In the genomic region with DNA sequence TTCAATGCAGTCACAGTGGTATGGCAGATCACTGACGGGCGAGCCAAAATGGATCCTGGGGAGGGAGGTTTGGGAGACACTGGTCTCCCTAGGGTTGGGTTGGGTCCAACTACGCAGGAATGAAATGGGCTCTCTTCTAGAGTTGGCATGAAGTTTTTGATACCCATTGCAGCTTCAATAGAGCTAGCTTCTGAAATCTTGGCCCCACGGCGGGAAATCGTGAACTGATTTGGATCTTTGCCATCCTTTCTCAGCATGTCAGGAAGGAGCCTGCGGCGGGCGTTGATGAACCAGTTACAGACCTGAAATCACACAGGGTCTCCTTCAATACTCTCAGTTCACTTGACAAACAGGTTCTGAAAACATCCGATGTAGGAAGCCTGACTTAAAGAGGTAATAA, we compare ENCODE assay signal across 9 mouse cellular contexts. TPM values are rescaled to one million over a fixed set of nuclear protein-coding genes. Genes with fewer than 3 reads are reported as not detected.
DNase-seq lines count a peak whose midpoint lies in the region; ATAC-seq and TF ChIP-seq lines count a peak whose summit lies in the region.
"Had no signal": no experiment of that assay in that cellular context is flagged by ENCODE, and none has a peak within 500 bp of the region (broad histone marks: within the 10 kb centered on the region; RNA-seq: fewer than 3 reads in every experiment).

No protein-coding gene starts in this region.

- peaks cover 18% of the 10 kb centered on the region for H3K4me1 ChIP-seq in liver, adult 2 months (ENCODE audit: control insufficient read depth, insufficient read depth, low read length)
- H3K4me1 ChIP-seq in hindbrain, postnatal 0 days (ENCODE audit: insufficient read depth, low read length), result peaks cover 4% of the 10 kb centered on the region; the same call in 1 of the 2 replicates
- H3K4me1 ChIP-seq in lung, embryonic 16.5 days (replicated peaks; ENCODE audit: control insufficient read depth, insufficient read depth, low read length), result peaks cover 22% of the 10 kb centered on the region

- no peaks in the 10 kb centered on the region for H3K27me3 ChIP-seq in liver, adult 2 months (ENCODE audit: control insufficient read depth, insufficient read depth, low read length)
- no peaks in the 10 kb centered on the region; the same call in 1 of the 2 replicates for H3K27me3 ChIP-seq in hindbrain, postnatal 0 days (ENCODE audit: insufficient read depth, low read length)
- H3K27me3 ChIP-seq in lung, embryonic 16.5 days (ENCODE audit: control insufficient read depth, insufficient read depth, low read depth, low read length), result no peaks in the 10 kb centered on the region

- no peak for TF ChIP-seq CTCF in liver, adult 2 months (IDR thresholded peaks at IDR 0.05; ENCODE audit: low read depth, low read length)
- no peak for TF ChIP-seq CTCF in hindbrain, postnatal 0 days (IDR thresholded peaks at IDR 0.05; ENCODE audit: low read depth)

- H3K79me2 ChIP-seq in liver, adult 2 months (ENCODE audit: control insufficient read depth, insufficient read depth, low read length), result peaks cover 7% of the 10 kb centered on the region; the same call in 1 of the 2 replicates

- H3K4me2 ChIP-seq in hindbrain, postnatal 0 days (ENCODE audit: low read depth, low read length), result 0 out of 2 replicates have a peak overlapping the region, but pooled peaks have one; percentile 11
- no peak overlapping the region; the same call in 1 of the 2 replicates for H3K4me2 ChIP-seq in lung, embryonic 16.5 days (ENCODE audit: low read depth, low read length)

- H3K36me3 ChIP-seq in liver, adult 2 months (ENCODE audit: control insufficient read depth, insufficient read depth, low read length), result peaks cover 17% of the 10 kb centered on the region
- no peaks in the 10 kb centered on the region for H3K36me3 ChIP-seq in hindbrain, postnatal 0 days (ENCODE audit: insufficient read depth, low read length)
- H3K36me3 ChIP-seq in lung, embryonic 16.5 days (ENCODE audit: control insufficient read depth, insufficient read depth, low read length), result peaks cover 18% of the 10 kb centered on the region

- no peak overlapping the region for H3K9ac ChIP-seq in liver, adult 2 months (ENCODE audit: low read depth, low read length)
- no peak overlapping the region for H3K9ac ChIP-seq in hindbrain, postnatal 0 days (replicated peaks; ENCODE audit: low read length)
- H3K9ac ChIP-seq in lung, embryonic 16.5 days (ENCODE audit: low read length), result no peak overlapping the region

- peak overlapping the region; percentile 75 for H3K27ac ChIP-seq in liver, adult 2 months (replicated peaks; ENCODE audit: insufficient read depth, low read depth, low read length)
- peak overlapping the region; percentile 22; the same call in 1 of the 2 replicates for H3K27ac ChIP-seq in hindbrain, postnatal 0 days
- H3K27ac ChIP-seq in lung, embryonic 16.5 days (ENCODE audit: low read length), result peak overlapping the region; percentile 43
- H3K27ac ChIP-seq: macrophage had no signal

- TF ChIP-seq POLR2A in liver, adult 2 months (IDR thresholded peaks at IDR 0.05; ENCODE audit: extremely low read depth, insufficient read depth, low read length), result no peak

- H3K9me3 ChIP-seq in hindbrain, postnatal 0 days (ENCODE audit: low read length), result no peaks in the 10 kb centered on the region
- H3K9me3 ChIP-seq in lung, embryonic 16.5 days (ENCODE audit: control insufficient read depth, low read length), result no peaks in the 10 kb centered on the region

- WGBS in liver, adult 2 months, result 21% methylated on average over 10 of the region's 10 CpGs
- 34% methylated on average over 10 of the region's 10 CpGs for WGBS in hindbrain, postnatal 0 days
- WGBS in lung, embryonic 16.5 days, result 31% methylated on average over 10 of the region's 10 CpGs

- peak; percentile 51; the same call in 1 of the 2 replicates for ATAC-seq in hindbrain, postnatal 0 days
- no peak for ATAC-seq in lung, embryonic 16.5 days (ENCODE audit: low read depth)

- peak; percentile 65 to 69 for DNase-seq in cerebellum, postnatal 25 days
- DNase-seq in cerebellum, adult 11-12 months, result no peak
- peak; percentile 47 for DNase-seq in liver, adult 2 months (ENCODE audit: extremely low read depth, low read depth, low spot score)
- DNase-seq in liver, result no peak
- peak; percentile 76 for DNase-seq in hindbrain, postnatal 0 days (ENCODE audit: low spot score)
- DNase-seq in layer of hippocampus, adult 8-10 months (ENCODE audit: low spot score in 2 of 2), result no peak
- DNase-seq in ovary, postnatal 10 days (ENCODE audit: low spot score), result no peak

- H3K4me3 ChIP-seq in liver, adult 2 months (ENCODE audit: insufficient read depth, low read depth, low read length), result no peak overlapping the region
- H3K4me3 ChIP-seq in hindbrain, postnatal 0 days (ENCODE audit: low read length), result no peak overlapping the region
- no peak overlapping the region for H3K4me3 ChIP-seq in lung, embryonic 16.5 days (ENCODE audit: low read length)

RNA-seq across cellular contexts. Expression of a gene that starts 8.4 kb away (rescaled TPM):
- total RNA-seq in liver, adult 2 months (2014; rRNA removed), result 10.6 and 16.2 TPM in 2 replicates
- polyA plus RNA-seq in liver, adult 2 months (2012; rRNA removed), result 14.5 and 17.0 TPM in 2 replicates
- 12.5 and 12.6 TPM in 2 replicates for total RNA-seq in hindbrain, postnatal 0 days (2014; rRNA removed)
- polyA plus RNA-seq in hindbrain, postnatal 0 days (2015; fragmentation: Nextera tagmentation; extraction: Ambion mirVana), result 8.4 and 9.4 TPM in 2 replicates
- polyA plus RNA-seq in lung, embryonic 16.5 days (2015; fragmentation: Nextera tagmentation; extraction: Ambion mirVana), result 63.1 and 69.4 TPM in 2 replicates
- 1 to 10 TPM; 1.8 to 9.1 (median 5.3) TPM for total RNA-seq in layer of hippocampus, adult 8-10 months (2022)

Comparison
In these comparisons a context has a peak if more than half of its experiments do, and no peak if none do; other contexts are left out.
1. DNase-seq: peak in cerebellum, postnatal 25 days (2 of 2), liver, adult 2 months (single experiment) and hindbrain, postnatal 0 days (single experiment); none in cerebellum, adult 11-12 months (single experiment), liver (single experiment), layer of hippocampus, adult 8-10 months (0 of 2) and ovary, postnatal 10 days (single experiment).
2. H3K27ac ChIP-seq: peak in every context shown above with its lines; median percentile 75 in liver, adult 2 months; 43 in lung, embryonic 16.5 days; 22 in hindbrain, postnatal 0 days.